Mouse (Mus musculus) bone marrow, adult 2 months (tissue): ENCODE results near the gene Zfpm1. TPM values are rescaled to one million over a fixed set of nuclear protein-coding genes. Genes with fewer than 3 reads are reported as not detected.

Experiments used
- H3K27ac ChIP-seq: fragments of 200-500 bp; 2 replicates; pipeline ENCODE4 v1.5.1; 2012; ENCODE audit warnings: low read depth, mild to moderate bottlenecking, control low read depth, inconsistent platforms, low read length; ENCODE audit not compliant: control insufficient read depth, poor library complexity, insufficient read depth
- H3K4me1 ChIP-seq: fragments of 200-500 bp; 2 replicates; pipeline ENCODE4 v1.6.1; 2011; ENCODE audit warnings: low read length; ENCODE audit not compliant: control insufficient read depth, insufficient read depth
- H3K4me3 ChIP-seq: fragments of 200-500 bp; replicated peaks from 2 replicates; pipeline ENCODE3; 2011; ENCODE audit warnings: mild to moderate bottlenecking, low read depth, low read length, control low read depth; ENCODE audit not compliant: control insufficient read depth
- CTCF ChIP-seq: fragments of 200-500 bp; IDR thresholded peaks from 2 replicates; pipeline ENCODE4 v1.5.1; 2011; ENCODE audit warnings: low read length, control low read depth; ENCODE audit not compliant: control insufficient read depth, insufficient read depth
- POLR2A ChIP-seq: fragments of 200-500 bp; IDR thresholded peaks from 2 replicates; pipeline ENCODE4 v1.6.1; 2011; ENCODE audit warnings: low read depth, mild to moderate bottlenecking, control low read depth, low read length, borderline replicate concordance; ENCODE audit not compliant: control insufficient read depth
- WGBS: fragments of 180-500 bp; shearing (Covaris S2); methylation state at CpG from one replicate; pipeline ENCODE4 v1.1.7; 2018; 5-methylcytosine and 5-hydroxymethylcytosine counted together
- polyA plus RNA-seq: library from polyadenylated mRNA; stranded (reverse); fragments of >200 nt; gene quantifications from 2 replicates; pipeline ENCODE4 v1.2.4, GENCODE M21; 2011; ENCODE audit warnings: low replicate concordance; ENCODE audit not compliant: missing spikeins, insufficient read depth, insufficient read length

Zfpm1 gene
- polyA plus RNA-seq, 1 experiment: 324 TPM

DNA sequence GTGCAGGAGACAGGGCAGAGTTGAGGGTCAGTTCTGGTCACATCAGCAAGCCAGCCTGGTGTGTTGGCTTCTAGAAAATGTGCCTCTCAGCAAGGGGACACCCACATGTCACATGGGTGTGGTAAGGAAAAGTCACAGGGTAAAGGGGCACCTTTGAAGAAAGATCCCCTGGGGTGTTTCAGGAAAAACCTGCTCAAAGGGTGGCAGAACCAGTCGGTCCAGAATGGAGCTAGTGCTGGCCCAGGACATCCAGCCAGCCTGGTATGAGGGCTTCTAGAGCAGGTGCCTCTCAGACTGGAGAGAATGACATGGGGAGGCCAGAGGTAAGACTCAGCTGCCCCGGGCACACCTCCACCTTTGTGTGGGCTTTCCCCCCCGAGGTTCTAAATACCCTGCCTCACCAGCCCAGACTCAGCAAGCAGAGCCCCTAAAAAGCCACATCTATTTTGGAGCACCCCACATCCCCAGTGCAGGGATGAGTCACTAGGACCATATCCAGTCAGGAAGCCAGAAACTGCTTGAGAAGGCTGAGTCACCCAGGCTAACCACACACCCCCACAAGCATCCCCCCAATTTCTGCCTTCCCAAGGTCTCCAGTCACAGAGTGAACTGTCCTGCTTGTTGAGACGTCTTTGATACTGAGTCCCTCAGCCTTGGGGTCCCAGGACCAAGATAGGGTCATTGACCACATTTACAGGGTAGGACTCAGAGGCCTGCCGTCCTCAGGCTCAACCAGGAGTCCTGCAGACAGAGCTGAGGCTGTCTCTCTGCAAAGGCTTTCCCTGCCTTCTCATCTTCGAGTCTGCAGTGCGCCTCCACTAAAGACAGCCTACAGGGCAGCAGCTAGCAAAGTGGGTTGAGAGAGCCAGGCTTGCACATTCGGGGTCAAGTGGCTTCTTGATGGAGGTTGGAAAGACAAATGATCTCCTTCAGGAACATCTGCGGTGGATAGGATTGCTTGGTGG lies 74.0 kb downstream of the Zfpm1 start:
- TF ChIP-seq POLR2A: no peak
- TF ChIP-seq CTCF: no peak
- no peaks in the 10 kb centered on the region; the same call in 1 of the 2 replicates for H3K4me1 ChIP-seq
- WGBS: 39% methylated on average over 9 of the region's 9 CpGs
- H3K27ac ChIP-seq: no peak overlapping the region
- no peak overlapping the region for H3K4me3 ChIP-seq

DNA sequence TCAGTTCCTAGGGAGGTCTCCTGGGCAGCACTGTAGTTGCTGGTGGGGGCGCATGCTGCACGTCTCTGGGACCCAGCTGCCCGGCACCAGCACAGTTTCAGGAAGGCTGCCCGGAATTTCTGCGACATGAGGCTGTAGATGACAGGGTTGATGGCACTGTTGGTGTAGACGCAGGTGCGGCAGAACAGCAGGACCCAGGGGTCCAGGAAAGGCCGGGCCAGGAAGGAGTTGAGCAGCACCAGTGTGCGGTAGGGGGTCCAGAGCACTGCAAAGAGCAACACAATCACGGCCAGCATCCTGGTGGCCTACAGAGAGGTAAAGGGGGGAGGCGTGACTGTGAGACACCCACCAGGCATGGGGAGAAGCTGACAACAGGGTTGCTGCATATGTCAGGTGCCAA lies 75.3 kb downstream of the Zfpm1 start:
- Histone ChIP-seq H3K27ac (no peak overlapping the region), H3K4me1 (no peaks in the 10 kb centered on the region; the same call in 1 of the 2 replicates), H3K4me3 (no peak overlapping the region)
- TF ChIP-seq CTCF: no peak
- no peak for TF ChIP-seq POLR2A
- 87% methylated on average over 11 of the region's 11 CpGs for WGBS

- TF ChIP-seq POLR2A (no peak), CTCF (no peak)
- Histone ChIP-seq H3K4me3 (no peak overlapping the region), H3K27ac (no peak overlapping the region), H3K4me1 (no peaks in the 10 kb centered on the region; the same call in 1 of the 2 replicates)
- WGBS: 59% methylated on average over 5 of the region's 5 CpGs
These were observed 75.7 kb downstream of the Zfpm1 start for GRCm38 (mm10) chr8:122357641-122358040.

DNA sequence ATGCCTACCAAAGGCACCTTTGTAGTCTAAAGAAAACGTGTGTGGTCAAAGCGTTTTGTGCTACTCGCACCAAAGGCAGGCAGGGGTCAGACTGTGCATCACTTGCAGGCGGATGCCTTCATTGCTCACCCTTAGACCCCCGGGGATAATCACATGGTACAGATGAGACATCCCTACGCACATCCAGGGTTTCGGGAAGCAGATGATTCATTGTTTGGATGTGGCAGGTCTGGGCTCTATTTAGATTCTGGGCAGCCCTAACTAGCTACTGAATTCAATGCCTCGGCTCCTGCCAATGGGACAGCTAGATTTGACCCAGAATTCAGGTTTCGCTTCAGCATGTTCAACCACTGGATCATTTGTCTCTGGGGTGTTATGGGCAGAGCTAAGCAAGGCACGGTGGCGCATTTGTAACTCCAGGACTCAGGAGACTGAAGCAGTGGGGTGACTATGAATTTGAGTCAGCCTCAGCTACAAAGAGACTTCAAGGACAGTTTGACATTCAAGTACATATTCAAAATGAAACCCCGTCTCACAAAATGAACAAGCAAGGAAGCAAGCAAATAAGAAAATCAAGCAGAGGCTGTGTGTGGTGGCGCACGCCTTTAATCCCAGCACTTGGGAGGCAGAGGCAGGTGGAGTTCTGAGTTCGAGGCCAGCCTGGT lies 77.3 kb downstream of the Zfpm1 start:
- H3K4me1 ChIP-seq: no peaks in the 10 kb centered on the region; the same call in 1 of the 2 replicates
- no peak for TF ChIP-seq POLR2A
- no peak for TF ChIP-seq CTCF
- no peak overlapping the region for H3K27ac ChIP-seq
- 82% methylated on average over 15 of the region's 15 CpGs for WGBS
- no peak overlapping the region for H3K4me3 ChIP-seq

DNA sequence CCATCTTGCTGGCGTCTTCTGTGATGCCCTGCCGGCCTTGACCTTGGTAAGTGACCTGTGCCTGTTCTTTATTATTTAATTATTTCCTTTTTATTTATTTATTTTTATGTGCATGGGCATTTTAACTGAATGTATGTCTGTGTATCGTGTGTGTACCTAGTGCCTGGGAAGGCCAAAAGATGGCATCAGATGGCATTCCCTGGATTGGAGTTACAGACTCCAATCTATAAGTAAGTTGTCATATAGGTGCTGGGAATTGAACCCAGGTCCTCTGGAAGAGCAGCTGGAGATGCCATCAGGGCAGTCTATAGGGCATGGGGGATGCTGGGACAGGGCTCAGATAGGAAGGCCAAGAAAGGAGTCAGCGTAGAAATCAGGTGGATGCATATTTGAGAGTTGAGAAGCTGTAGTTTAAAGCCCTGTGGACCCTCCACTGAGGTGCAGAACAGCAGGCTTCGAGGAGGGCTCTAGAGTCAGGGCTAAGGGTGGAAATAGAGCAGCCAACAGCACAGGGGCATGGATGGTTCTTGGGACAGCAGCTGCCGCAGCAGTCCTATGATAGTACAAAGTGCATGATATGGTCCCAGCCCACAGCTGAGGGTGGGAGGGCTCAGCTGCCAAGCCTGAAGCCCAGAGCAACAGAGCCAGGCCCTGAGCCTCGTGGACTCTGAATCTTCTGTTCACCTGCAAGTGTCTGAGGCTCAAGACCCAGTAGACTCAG lies 78.9 kb downstream of the Zfpm1 start, which contains the start of gene Trhr2:
Gene Trhr2 (minus strand): TSS at position 51 of the 721 bp plus-strand sequence.
- H3K4me3 ChIP-seq: no peak within 1 kb of the TSS
- 78% methylated on average over 7 of the region's 7 CpGs for WGBS
- H3K4me1 ChIP-seq: no peaks in the 10 kb centered on the region
- no peak within 1 kb of the TSS for H3K27ac ChIP-seq
- TF ChIP-seq CTCF (no peak), POLR2A (no peak)

- TF ChIP-seq CTCF (no peak), POLR2A (no peak)
- WGBS: 66% methylated on average over 5 of the region's 5 CpGs
- Histone ChIP-seq H3K27ac (no peak overlapping the region), H3K4me3 (no peak overlapping the region), H3K4me1 (no peaks in the 10 kb centered on the region)
These were observed 80.3 kb downstream of the Zfpm1 start for GRCm38 (mm10) chr8:122362271-122362670.

GRCm38 (mm10) chr8:122362967-122363366 lies 81.0 kb downstream of the Zfpm1 start:
- H3K4me1 ChIP-seq: no peaks in the 10 kb centered on the region
- H3K4me3 ChIP-seq: no peak overlapping the region
- TF ChIP-seq POLR2A (no peak), CTCF (no peak)
- 58% methylated on average over 8 of the region's 8 CpGs for WGBS
- no peak overlapping the region for H3K27ac ChIP-seq
